Mouse (Mus musculus): ENCODE measurements around the gene Sp2. TPM values are rescaled to one million over a fixed set of nuclear protein-coding genes. Genes with fewer than 3 reads are reported as not detected.

The Sp2 gene
- polyA plus RNA-seq, 1 experiment: 23.0 TPM

DNA sequence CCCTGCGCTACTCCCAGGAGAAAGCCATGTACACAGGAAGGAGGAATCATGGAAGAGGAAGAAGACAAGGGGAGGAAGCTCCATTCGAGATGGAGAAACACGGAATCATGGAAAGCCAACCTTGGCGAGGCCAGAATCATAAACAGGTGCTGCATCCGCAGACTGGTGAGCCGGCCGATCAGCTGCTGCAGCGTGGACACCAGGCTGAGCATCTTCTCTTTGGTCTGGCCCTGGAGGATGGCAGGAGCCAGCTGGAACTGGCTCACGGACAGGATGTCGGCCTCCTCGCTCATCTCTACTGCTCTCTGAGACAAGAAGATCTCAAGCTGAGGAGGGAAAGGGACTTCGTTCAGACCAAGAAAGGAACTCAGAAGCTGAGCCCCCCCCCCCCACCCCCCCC is 74.2 kb downstream of the Sp2 start:
- no peaks in the 10 kb centered on the region for H3K27me3 ChIP-seq (ENCODE audit: control insufficient read depth)
- H3K36me3 ChIP-seq (ENCODE audit: control insufficient read depth): peaks cover 63% of the 10 kb centered on the region
- H3K4me1 ChIP-seq (ENCODE audit: control insufficient read depth): peaks cover 20% of the 10 kb centered on the region
- no peaks in the 10 kb centered on the region for H3K9me3 ChIP-seq (ENCODE audit: control insufficient read depth, low read length)
- H3K4me3 ChIP-seq (replicated peaks): no peak overlapping the region
- no peak for TF ChIP-seq TAL1 (IDR thresholded peaks at IDR 0.05; ENCODE audit: low read length)
- TF ChIP-seq GATA1 (IDR thresholded peaks at IDR 0.05; ENCODE audit: low read length): no peak

DNA sequence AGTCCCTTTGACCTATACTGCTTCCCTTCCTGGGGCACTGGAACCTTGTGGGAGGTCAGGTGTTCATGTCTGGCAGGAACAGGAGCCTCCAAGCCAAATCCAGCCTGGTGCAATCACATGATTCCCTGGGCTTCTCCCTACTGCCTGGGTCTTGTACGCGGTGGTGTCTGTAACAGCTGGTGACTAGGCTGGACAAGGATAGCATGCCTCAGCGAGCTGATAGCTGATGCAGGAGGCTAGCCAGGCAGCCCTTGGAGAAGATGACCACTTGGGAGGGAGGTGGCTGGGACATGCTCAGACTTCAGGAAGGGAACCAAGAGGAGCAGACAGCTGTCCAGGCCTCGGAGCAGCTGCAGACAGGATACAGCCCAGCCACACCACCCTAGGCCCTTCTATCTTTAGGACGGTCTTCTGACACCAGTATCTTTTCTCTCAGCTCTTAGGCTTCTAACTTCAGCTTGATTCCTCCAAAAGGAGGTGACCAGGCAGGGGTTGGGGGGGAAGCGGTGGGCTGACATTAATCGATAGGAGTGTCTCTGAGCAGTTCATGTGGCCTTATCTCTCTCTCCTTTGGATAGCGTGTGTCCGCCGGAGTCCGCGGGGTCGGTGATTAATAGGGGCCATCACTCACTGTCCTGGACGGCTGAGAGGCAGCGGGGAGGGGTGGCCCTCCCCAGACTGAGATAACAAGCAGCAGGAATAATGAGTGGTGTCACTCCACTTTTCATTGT is 76.2 kb downstream of the Sp2 start:
- TF ChIP-seq GATA1 (IDR thresholded peaks at IDR 0.05; ENCODE audit: low read length) (no peak), TAL1 (IDR thresholded peaks at IDR 0.05; ENCODE audit: low read length) (no peak)
- H3K27me3 ChIP-seq (ENCODE audit: control insufficient read depth): peaks cover 10% of the 10 kb centered on the region
- H3K4me3 ChIP-seq (replicated peaks): no peak overlapping the region
- peaks cover 15% of the 10 kb centered on the region for H3K4me1 ChIP-seq (ENCODE audit: control insufficient read depth)
- no peaks in the 10 kb centered on the region for H3K9me3 ChIP-seq (ENCODE audit: control insufficient read depth, low read length)
- peaks cover 48% of the 10 kb centered on the region for H3K36me3 ChIP-seq (ENCODE audit: control insufficient read depth)

Other genes starting within 250 kb of the Sp2 start
- 1.4 TPM in 2 replicates for gene Snx11, start 205.4 kb downstream of the Sp2 start, polyA plus RNA-seq (2012)
- 1.5 and 2.7 TPM in 2 replicates for gene Cbx1, start 193.8 kb downstream of the Sp2 start, polyA plus RNA-seq (2012)
- 3.7 and 4.6 TPM in 2 replicates for gene Nfe2l1, start 153.0 kb downstream of the Sp2 start, polyA plus RNA-seq (2012)
- gene Copz2, start 133.1 kb downstream of the Sp2 start, polyA plus RNA-seq (2012): 0.20 TPM in 1 of 2 replicates, not detected in the other
- 2.9 and 4.8 TPM in 2 replicates for gene Cdk5rap3, start 66.5 kb downstream of the Sp2 start, polyA plus RNA-seq (2012)
- gene Prr15l, start 54.9 kb downstream of the Sp2 start, polyA plus RNA-seq (2012): 0.95 and 3.0 TPM in 2 replicates
- 42.1 and 83.7 TPM in 2 replicates for gene Pnpo, start 39.0 kb downstream of the Sp2 start, polyA plus RNA-seq (2012)
- not detected in 2 replicates for gene Sp6, start 30.4 kb upstream of the Sp2 start, polyA plus RNA-seq (2012)
- 0.27 and 0.41 TPM in 2 replicates for gene Scrn2, start 47.0 kb upstream of the Sp2 start, polyA plus RNA-seq (2012)
- gene Lrrc46, start 58.4 kb upstream of the Sp2 start, polyA plus RNA-seq (2012): not detected in 2 replicates
- 1.7 and 2.4 TPM in 2 replicates for gene Mrpl10, start 58.6 kb upstream of the Sp2 start, polyA plus RNA-seq (2012)
- 0.10 and 0.16 TPM in 2 replicates for gene Osbpl7, start 67.7 kb upstream of the Sp2 start, polyA plus RNA-seq (2012)
- 0.02 TPM in 1 of 2 replicates, not detected in the other for gene Tbx21, start 132.4 kb upstream of the Sp2 start, polyA plus RNA-seq (2012)
- gene Tbkbp1, start 168.5 kb upstream of the Sp2 start, polyA plus RNA-seq (2012): 0.12 and 0.15 TPM in 2 replicates
- gene Kpnb1, start 204.9 kb upstream of the Sp2 start, polyA plus RNA-seq (2012): 2.4 and 2.5 TPM in 2 replicates

Measured in erythroblast, embryonic 14.5 days (primary cell).